Mouse (Mus musculus): Measurements from ENCODE around the gene Map2k5. TPM values are rescaled to one million over a fixed set of nuclear protein-coding genes. Genes with fewer than 3 reads are reported as not detected.

Map2k5 gene
- polyA plus RNA-seq, 1 experiment, result not detected

DNA sequence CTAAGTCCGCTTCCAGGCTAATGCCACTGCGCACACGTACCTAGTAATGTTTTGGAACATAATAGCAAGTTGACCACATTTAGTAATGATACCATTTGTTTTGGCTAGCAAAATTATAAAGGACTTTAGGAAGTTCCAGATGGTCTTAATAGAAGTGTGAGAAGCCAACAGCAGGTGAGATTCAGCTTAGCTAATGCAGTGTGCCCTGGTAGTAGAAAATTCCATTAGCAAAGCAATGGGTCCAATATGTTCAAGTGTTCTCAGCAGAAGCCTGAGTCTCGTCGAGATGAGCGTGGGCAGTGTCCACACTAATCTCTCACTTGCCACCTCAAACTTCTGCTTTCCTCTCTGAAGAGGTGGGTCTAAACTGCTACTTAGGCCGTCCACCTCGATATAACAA, 27.7 kb downstream of the Map2k5 start:
- Histone ChIP-seq H3K4me3 (ENCODE audit: insufficient read depth, low read depth, low read length) (no peak overlapping the region), H3K4me1 (ENCODE audit: control insufficient read depth, insufficient read depth, low read length) (no peaks in the 10 kb centered on the region; the same call in 1 of the 2 replicates), H3K27ac (ENCODE audit: insufficient read depth, low read depth, low read length) (no peak overlapping the region)
- WGBS, result 94% methylated on average over 8 of the region's 8 CpGs
- TF ChIP-seq POLR2A (IDR thresholded peaks at IDR 0.05; ENCODE audit: insufficient read depth, low read depth, low read length) (no peak), CTCF (IDR thresholded peaks at IDR 0.05; ENCODE audit: insufficient read depth, low read depth, low read length) (no peak)

DNA sequence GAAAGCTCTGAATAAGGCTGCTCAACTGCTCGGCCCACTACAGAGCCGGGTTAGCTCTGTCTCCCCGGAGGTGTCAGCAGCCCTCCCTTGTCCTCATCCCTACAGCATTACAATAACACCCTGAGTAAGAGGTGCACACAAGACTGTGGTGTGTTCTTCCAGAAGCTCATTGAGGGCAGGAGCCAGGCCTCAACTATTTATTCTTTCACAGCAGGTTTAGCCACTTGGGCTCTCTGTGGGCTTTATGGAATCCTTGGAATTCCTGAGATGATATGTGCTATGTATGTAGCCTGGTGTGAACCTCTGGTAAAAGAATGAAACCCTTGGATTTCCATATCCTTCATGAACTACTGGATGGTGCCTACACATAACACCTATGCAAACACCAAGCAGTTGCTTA, 28.5 kb downstream of the Map2k5 start:
- H3K4me3 ChIP-seq (ENCODE audit: insufficient read depth, low read depth, low read length), result no peak overlapping the region
- no peak overlapping the region for H3K27ac ChIP-seq (ENCODE audit: insufficient read depth, low read depth, low read length)
- WGBS, result 89% methylated on average over 3 of the region's 3 CpGs
- H3K4me1 ChIP-seq (ENCODE audit: control insufficient read depth, insufficient read depth, low read length), result no peaks in the 10 kb centered on the region; the same call in 1 of the 2 replicates
- TF ChIP-seq CTCF (IDR thresholded peaks at IDR 0.05; ENCODE audit: insufficient read depth, low read depth, low read length) (no peak), POLR2A (IDR thresholded peaks at IDR 0.05; ENCODE audit: insufficient read depth, low read depth, low read length) (no peak)

DNA sequence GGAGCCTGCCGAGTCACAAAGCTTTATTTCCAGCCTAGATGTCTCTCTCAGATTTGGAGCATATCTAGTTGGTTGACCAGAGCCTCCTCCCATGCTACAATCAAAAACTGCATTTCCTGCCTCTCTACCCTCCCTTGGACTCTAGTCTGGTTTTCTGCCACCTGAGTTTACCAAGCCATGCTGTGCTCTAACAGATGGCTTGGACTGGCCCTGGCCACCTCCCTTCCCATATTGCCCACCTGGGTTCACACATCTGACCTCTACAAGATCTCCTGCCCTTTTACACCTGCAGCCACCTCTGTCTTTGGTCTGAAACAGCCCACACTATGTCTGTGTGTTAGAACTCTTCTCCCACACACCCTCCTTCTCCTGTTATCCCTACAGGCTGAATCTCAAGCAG, 29.6 kb downstream of the Map2k5 start:
- Histone ChIP-seq H3K4me3 (ENCODE audit: insufficient read depth, low read depth, low read length) (no peak overlapping the region), H3K4me1 (ENCODE audit: control insufficient read depth, insufficient read depth, low read length) (no peaks in the 10 kb centered on the region; the same call in 1 of the 2 replicates), H3K27ac (ENCODE audit: insufficient read depth, low read depth, low read length) (no peak overlapping the region)
- TF ChIP-seq POLR2A (IDR thresholded peaks at IDR 0.05; ENCODE audit: insufficient read depth, low read depth, low read length) (no peak), CTCF (IDR thresholded peaks at IDR 0.05; ENCODE audit: insufficient read depth, low read depth, low read length) (no peak)
- WGBS, result 88% methylated on average over 1 of the region's 1 CpGs

DNA sequence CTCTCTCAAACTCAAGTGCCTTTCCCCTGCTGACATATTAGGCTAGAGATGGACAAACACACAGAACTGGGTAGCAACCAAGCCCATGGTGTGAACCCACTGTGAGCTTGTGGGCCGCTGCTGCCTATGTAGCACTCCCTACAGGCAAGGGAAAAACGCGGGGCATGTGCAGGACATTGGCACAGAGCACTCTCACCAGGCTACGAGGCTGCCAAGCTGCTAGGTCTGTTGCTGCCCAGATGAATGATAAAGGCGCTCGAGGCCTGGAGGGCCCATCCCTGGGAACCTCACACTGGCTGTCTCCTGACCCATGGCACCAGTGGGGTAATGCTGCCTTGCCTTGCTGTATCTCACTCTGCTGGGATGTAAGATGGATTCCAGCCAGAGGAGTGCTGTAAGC, 31.7 kb downstream of the Map2k5 start:
- Histone ChIP-seq H3K4me3 (ENCODE audit: insufficient read depth, low read depth, low read length) (no peak overlapping the region), H3K27ac (ENCODE audit: insufficient read depth, low read depth, low read length) (no peak overlapping the region), H3K4me1 (ENCODE audit: control insufficient read depth, insufficient read depth, low read length) (no peaks in the 10 kb centered on the region; the same call in 1 of the 2 replicates)
- TF ChIP-seq POLR2A (IDR thresholded peaks at IDR 0.05; ENCODE audit: insufficient read depth, low read depth, low read length) (no peak), CTCF (IDR thresholded peaks at IDR 0.05; ENCODE audit: insufficient read depth, low read depth, low read length) (no peak)
- WGBS, result 63% methylated on average over 6 of the region's 6 CpGs

DNA sequence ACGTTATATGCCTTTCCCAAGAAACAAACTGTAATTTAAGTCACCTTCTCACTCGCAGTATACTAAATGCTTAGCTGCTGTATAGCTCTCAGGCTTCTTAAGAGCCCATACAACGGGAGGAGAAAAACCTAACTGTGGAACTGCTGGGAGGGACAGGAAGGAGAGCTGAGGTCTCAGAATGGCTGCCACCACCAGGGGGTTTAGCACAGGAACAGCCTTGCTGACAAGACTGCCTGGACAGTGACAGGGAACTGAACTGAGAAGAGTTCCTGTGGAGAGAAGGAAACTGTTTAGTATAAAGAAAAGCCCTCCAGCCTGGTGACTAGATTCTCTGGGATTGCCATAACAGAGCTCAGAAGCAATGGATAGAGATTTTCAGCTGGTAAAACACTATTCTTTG, 35.9 kb downstream of the Map2k5 start:
- Histone ChIP-seq H3K4me3 (ENCODE audit: insufficient read depth, low read depth, low read length) (no peak overlapping the region), H3K4me1 (ENCODE audit: control insufficient read depth, insufficient read depth, low read length) (peaks cover 2% of the 10 kb centered on the region), H3K27ac (ENCODE audit: insufficient read depth, low read depth, low read length) (no peak overlapping the region)
- WGBS, result 85% methylated on average over 3 of the region's 3 CpGs
- TF ChIP-seq CTCF (IDR thresholded peaks at IDR 0.05; ENCODE audit: insufficient read depth, low read depth, low read length) (no peak), POLR2A (IDR thresholded peaks at IDR 0.05; ENCODE audit: insufficient read depth, low read depth, low read length) (no peak)

DNA sequence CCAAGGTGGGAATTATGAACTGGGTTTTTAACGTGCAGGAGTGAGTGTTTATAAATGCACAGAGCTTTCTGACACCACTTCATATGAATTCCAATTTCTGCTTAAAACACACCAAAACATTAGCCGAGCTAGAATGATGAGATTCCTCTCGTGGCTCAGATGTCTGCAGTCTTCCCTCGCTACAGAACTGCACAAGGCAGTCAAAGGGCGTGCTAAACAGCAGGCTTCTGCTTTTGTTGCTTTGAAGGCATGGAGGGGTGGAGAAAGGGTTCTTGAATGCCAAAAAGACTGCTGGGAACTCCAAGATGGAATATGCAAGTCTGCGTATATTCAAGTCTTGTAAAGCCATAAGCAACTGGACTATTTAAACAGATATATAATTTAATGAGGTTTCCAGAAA, 38.4 kb downstream of the Map2k5 start:
- TF ChIP-seq CTCF (IDR thresholded peaks at IDR 0.05; ENCODE audit: insufficient read depth, low read depth, low read length) (no peak), POLR2A (IDR thresholded peaks at IDR 0.05; ENCODE audit: insufficient read depth, low read depth, low read length) (no peak)
- Histone ChIP-seq H3K4me1 (ENCODE audit: control insufficient read depth, insufficient read depth, low read length) (peaks cover 2% of the 10 kb centered on the region; the same call in 1 of the 2 replicates), H3K4me3 (ENCODE audit: insufficient read depth, low read depth, low read length) (no peak overlapping the region), H3K27ac (ENCODE audit: insufficient read depth, low read depth, low read length) (no peak overlapping the region)
- 51% methylated on average over 6 of the region's 6 CpGs for WGBS

DNA sequence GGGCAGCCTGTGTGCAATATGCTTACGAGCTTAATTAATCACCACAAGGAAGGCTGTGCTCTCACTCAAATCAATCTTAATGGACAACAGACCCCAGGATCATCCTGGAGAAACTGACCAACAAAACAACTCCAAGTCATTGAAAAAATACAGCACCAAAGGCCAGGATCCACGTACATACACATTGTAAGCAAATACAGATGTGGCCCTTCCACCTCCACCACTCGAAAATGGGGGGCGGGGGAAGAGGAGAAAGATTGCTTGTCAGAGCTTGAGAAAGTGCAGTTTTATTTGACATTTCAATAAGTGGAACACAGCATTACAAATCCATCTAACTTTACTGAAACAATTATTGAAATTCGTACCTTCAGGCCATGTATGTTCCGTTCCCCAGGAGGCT, 39.0 kb downstream of the Map2k5 start:
- 90% methylated on average over 6 of the region's 6 CpGs for WGBS
- no peak overlapping the region for H3K4me3 ChIP-seq (ENCODE audit: insufficient read depth, low read depth, low read length)
- TF ChIP-seq CTCF (IDR thresholded peaks at IDR 0.05; ENCODE audit: insufficient read depth, low read depth, low read length) (no peak), POLR2A (IDR thresholded peaks at IDR 0.05; ENCODE audit: insufficient read depth, low read depth, low read length) (no peak)
- no peak overlapping the region for H3K27ac ChIP-seq (ENCODE audit: insufficient read depth, low read depth, low read length)
- H3K4me1 ChIP-seq (ENCODE audit: control insufficient read depth, insufficient read depth, low read length), result peaks cover 2% of the 10 kb centered on the region; the same call in 1 of the 2 replicates

DNA sequence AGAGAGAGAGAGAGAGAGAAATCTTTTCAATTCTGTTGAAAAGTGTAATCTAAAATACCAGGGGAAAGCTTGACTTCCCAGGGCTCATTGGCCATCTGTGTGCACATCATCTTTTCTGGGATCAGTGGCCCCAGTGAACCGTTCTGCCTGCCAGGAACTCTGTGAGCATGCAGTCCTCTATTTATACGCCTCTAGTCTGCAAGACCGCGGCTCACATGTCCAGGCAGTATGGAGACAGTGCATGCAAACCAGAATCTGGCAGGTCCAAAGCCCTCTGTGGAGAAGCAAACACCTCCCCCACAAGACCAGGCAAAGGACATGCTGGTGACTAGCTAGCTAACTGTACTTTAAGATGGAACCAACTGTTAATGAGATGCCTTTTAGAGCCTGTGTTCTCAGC, 41.9 kb downstream of the Map2k5 start:
- no peak overlapping the region for H3K4me3 ChIP-seq (ENCODE audit: insufficient read depth, low read depth, low read length)
- H3K4me1 ChIP-seq (ENCODE audit: control insufficient read depth, insufficient read depth, low read length), result peaks cover 2% of the 10 kb centered on the region; the same call in 1 of the 2 replicates
- TF ChIP-seq CTCF (IDR thresholded peaks at IDR 0.05; ENCODE audit: insufficient read depth, low read depth, low read length), result no peak
- H3K27ac ChIP-seq (ENCODE audit: insufficient read depth, low read depth, low read length), result no peak overlapping the region
- 95% methylated on average over 4 of the region's 4 CpGs for WGBS

DNA sequence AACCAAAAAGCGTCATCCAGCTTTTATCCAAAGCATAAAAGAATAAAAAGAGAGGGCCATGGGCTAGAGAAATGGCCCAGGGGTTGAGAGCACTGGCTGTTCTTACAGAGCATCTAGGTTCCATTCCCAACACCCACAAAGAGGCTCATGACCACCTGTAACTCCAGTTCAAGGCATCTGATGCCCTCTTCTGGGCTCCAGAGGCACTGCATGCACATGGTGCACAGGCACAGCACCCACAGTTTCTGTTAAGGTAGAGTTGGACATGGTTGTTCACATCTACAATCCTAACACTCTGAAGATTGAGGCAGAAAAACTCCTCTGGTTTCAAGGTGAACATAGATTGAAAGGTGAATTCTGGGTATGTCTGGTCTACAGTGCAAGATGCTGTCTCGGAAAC, 44.6 kb downstream of the Map2k5 start:
- Histone ChIP-seq H3K4me3 (ENCODE audit: insufficient read depth, low read depth, low read length) (no peak overlapping the region), H3K27ac (ENCODE audit: insufficient read depth, low read depth, low read length) (no peak overlapping the region), H3K4me1 (ENCODE audit: control insufficient read depth, insufficient read depth, low read length) (no peaks in the 10 kb centered on the region)
- TF ChIP-seq POLR2A (IDR thresholded peaks at IDR 0.05; ENCODE audit: insufficient read depth, low read depth, low read length), result no peak
- no peak for TF ChIP-seq CTCF (IDR thresholded peaks at IDR 0.05; ENCODE audit: insufficient read depth, low read depth, low read length)
- 100% methylated on average over 2 of the region's 2 CpGs for WGBS

DNA sequence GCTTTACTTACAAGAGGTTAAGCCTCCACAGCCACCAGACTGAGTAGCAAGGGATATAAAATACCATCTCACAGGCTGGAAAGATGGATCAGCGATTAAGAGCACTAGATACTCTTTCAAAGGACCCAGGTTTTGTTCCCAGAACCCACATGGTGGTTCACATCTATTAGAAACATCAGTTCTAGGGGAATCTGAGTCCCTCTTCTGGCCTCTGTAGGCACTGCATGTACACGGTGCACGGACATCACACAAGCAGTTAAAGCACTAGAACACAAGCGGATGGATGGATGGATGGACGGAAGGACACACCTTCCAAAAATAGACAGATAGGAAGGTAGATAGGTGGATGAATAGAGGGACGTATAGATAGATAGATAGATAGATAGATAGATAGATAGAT, 46.5 kb downstream of the Map2k5 start:
- TF ChIP-seq CTCF (IDR thresholded peaks at IDR 0.05; ENCODE audit: insufficient read depth, low read depth, low read length), result no peak
- no peak for TF ChIP-seq POLR2A (IDR thresholded peaks at IDR 0.05; ENCODE audit: insufficient read depth, low read depth, low read length)
- no peak overlapping the region for H3K27ac ChIP-seq (ENCODE audit: insufficient read depth, low read depth, low read length)
- H3K4me1 ChIP-seq (ENCODE audit: control insufficient read depth, insufficient read depth, low read length), result no peaks in the 10 kb centered on the region
- H3K4me3 ChIP-seq (ENCODE audit: insufficient read depth, low read depth, low read length), result no peak overlapping the region
- 99% methylated on average over 6 of the region's 6 CpGs for WGBS

Data from olfactory bulb, adult 2 months (tissue).